Mouse (Mus musculus) kidney, adult 2 months (tissue): Measurements from ENCODE around the gene Scaf1. TPM values are rescaled to one million over a fixed set of nuclear protein-coding genes. Genes with fewer than 3 reads are reported as not detected.

Experiments
- DNase-seq: peaks from one replicate; pipeline ENCODE4 v3.0.0; 2021
- H3K27ac ChIP-seq: fragments of 200-500 bp; 2 replicates; pipeline ENCODE4 v1.5.1; 2012; ENCODE audit warnings: low read depth, low read length, control low read depth, inconsistent platforms; ENCODE audit not compliant: insufficient read depth
- H3K27me3 ChIP-seq: fragments of 200-500 bp; replicated peaks from 2 replicates; pipeline ENCODE4 v1.6.1; 2012; ENCODE audit warnings: mild to moderate bottlenecking, moderate library complexity, low read length, inconsistent platforms; ENCODE audit not compliant: control insufficient read depth, insufficient read depth
- H3K36me3 ChIP-seq: fragments of 200-500 bp; 2 replicates; pipeline ENCODE4 v1.6.1; 2012; ENCODE audit warnings: mild to moderate bottlenecking, moderate library complexity, low read length, inconsistent platforms; ENCODE audit not compliant: control insufficient read depth, insufficient read depth
- H3K4me1 ChIP-seq: fragments of 200-500 bp; 2 replicates; pipeline ENCODE4 v1.6.1; 2011; ENCODE audit warnings: low read length; ENCODE audit not compliant: control insufficient read depth, insufficient read depth
- H3K4me3 ChIP-seq: fragments of 200-500 bp; 2 replicates; pipeline ENCODE4 v1.5.1; 2011; ENCODE audit warnings: mild to moderate bottlenecking, low read depth, low read length, control low read depth; ENCODE audit not compliant: insufficient read depth
- CTCF ChIP-seq: fragments of 200-500 bp; conservative IDR thresholded peaks from 2 replicates; pipeline ENCODE4 v1.5.1; 2011; ENCODE audit warnings: low read depth, mild to moderate bottlenecking, control low read depth, low read length, moderate library complexity, mixed read lengths; ENCODE audit not compliant: insufficient read depth, insufficient read length
- POLR2A ChIP-seq: fragments of 200-500 bp; IDR thresholded peaks from one replicate; pipeline ENCODE4 v1.6.1; 2011; ENCODE audit warnings: low read depth, low read length, control low read depth
- WGBS: fragments of 180-500 bp; shearing (Covaris S2); methylation state at CpG from one replicate; pipeline ENCODE4 v1.1.7; 2018; 5-methylcytosine and 5-hydroxymethylcytosine counted together
- polyA plus RNA-seq: library from polyadenylated mRNA; depleted of rRNA; stranded (reverse); fragments of >200 nt; gene quantifications from 2 replicates; pipeline ENCODE4 v1.2.3, GENCODE M21; 2012

Scaf1 gene
- polyA plus RNA-seq, 1 experiment, result 38.8 TPM

DNA sequence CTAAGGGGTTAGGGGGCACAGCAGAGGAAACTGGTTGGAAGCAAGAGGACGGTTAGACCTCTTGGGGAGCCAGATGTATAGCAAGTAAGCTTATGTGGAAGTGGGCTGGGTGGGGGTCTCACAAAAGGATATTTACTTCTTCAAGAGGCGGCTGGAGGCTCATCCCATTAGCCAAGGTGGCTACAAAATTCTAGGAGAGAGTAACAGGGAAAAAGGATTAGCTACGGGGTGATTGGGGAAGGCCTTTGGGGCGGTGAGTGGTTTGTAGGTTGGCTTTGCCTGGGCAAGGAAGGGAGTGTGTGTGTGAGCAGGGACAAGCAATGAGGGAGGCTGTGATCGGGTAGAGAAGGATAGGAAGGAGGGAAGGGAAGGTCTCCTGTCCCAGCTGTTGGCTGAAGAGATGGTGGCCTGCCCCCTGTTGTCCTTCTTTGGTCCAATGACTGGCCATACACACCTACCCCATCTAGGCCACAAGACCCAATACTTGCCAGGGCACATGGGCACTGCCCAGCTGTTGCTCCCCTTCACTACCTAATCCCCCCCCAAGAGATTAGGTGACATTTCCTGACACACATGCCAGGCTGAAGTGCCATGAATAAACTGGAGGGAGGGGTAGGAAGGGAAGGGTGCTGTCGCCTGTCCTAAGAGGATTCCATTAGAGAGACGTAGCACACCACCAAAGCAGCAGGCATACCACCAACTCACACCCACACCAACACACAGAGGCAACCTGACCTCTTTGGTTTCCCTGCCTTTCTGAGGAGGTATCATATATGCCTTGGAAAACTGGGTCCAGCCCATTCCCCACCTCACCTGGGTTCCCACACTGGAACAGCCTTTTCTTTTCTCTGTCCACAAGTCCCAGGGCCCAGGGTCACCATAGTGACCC, 32.0 kb downstream of the Scaf1 start:
- Histone ChIP-seq H3K4me3 (no peak overlapping the region), H3K4me1 (peaks cover 7% of the 10 kb centered on the region; the same call in 1 of the 2 replicates), H3K27me3 (no peaks in the 10 kb centered on the region), H3K27ac (no peak overlapping the region), H3K36me3 (peaks cover 6% of the 10 kb centered on the region; the same call in 1 of the 2 replicates)
- TF ChIP-seq CTCF (no peak), POLR2A (no peak)
- WGBS, result 74% methylated on average over 7 of the region's 7 CpGs
- no peak for DNase-seq

DNA sequence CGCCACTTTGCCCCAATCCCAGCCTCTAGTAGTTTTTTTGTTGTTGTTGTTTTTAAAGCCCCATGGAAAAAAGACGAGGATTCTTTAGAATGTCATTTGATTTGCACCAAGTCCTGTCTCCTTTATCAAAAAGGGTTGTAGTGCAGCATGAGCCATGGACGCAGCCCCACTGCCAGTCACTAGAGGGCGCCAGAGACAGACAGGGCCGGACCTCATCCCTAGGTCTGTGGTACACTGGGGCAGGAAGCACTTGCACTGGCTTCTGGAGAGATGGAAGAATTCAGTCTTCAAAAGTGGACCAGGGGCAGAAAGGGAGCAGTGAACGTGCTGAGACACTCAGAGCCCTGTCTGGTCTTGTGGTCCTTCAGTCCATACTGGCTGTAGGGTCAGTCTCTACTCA, 33.1 kb downstream of the Scaf1 start:
- WGBS, result 22% methylated on average over 6 of the region's 6 CpGs
- DNase-seq, result peak; percentile 90
- Histone ChIP-seq H3K36me3 (peaks cover 6% of the 10 kb centered on the region; the same call in 1 of the 2 replicates), H3K27ac (no peak overlapping the region), H3K4me3 (no peak overlapping the region), H3K4me1 (peaks cover 4% of the 10 kb centered on the region; the same call in 1 of the 2 replicates), H3K27me3 (no peaks in the 10 kb centered on the region)
- TF ChIP-seq CTCF, result peak; percentile 97
- TF ChIP-seq POLR2A, result no peak

DNA sequence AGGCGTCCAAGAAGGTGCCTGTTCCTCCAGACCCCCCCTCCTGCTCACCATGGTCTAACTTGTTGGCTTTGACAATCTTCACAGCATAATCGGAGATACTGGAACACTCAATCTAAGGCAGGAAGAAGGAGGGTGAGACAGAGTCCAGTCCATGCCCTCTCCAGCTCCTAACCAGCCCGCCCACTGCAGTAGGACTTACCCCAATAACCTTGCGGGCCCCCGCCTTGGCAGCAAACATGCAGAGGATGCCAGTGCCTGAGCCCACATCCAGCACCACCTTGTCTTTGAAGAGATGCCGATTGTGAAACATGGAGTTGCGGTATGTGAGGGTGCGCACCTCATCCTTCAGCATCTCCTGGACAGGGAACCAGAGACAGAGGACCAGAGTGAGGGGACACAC, 34.6 kb downstream of the Scaf1 start:
- 94% methylated on average over 8 of the region's 8 CpGs for WGBS
- H3K4me3 ChIP-seq, result no peak overlapping the region
- no peaks in the 10 kb centered on the region for H3K27me3 ChIP-seq
- H3K36me3 ChIP-seq, result peaks cover 7% of the 10 kb centered on the region
- no peaks in the 10 kb centered on the region for H3K4me1 ChIP-seq
- H3K27ac ChIP-seq, result no peak overlapping the region
- DNase-seq, result no peak
- TF ChIP-seq POLR2A (no peak), CTCF (no peak)

DNA sequence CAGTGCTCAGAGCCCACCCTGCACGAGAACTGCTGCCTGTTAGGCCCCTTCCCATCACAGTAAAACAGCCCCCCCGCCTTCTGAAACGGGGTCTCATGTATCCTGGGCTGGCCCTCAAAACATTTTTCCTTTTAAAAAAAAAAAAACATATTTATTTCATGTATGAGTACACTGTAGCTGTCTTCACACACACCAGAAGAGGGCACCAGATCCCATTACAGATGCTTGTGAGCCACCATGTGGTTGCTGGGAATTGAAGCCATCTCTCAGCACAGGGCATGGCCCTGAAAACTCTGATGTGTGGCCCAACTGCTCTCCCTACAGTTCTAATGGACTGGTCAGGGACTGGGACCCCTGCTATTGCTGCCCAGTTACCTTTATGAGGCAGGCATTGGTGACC, 37.9 kb downstream of the Scaf1 start:
- Histone ChIP-seq H3K27ac (no peak overlapping the region), H3K27me3 (no peaks in the 10 kb centered on the region), H3K4me3 (no peak overlapping the region), H3K4me1 (peaks cover 3% of the 10 kb centered on the region; the same call in 1 of the 2 replicates), H3K36me3 (peaks cover 7% of the 10 kb centered on the region)
- WGBS, result 91% methylated on average over 3 of the region's 3 CpGs
- TF ChIP-seq CTCF, result no peak
- DNase-seq, result no peak

DNA sequence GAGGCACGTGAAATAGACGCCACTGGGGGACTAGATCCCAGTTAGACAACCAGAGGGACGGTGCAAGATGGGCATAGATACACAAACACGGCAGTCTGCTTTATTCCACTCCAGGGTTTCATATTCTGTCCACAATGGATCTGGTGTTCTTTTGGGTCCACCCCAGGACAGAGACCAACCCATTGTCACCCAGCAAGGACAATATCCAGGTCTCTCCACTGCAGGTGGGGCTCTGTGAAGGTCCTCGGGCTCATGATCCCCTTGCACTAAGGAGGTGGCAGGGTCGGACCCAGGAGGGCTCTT, 41.1 kb downstream of the Scaf1 start:
- Histone ChIP-seq H3K27me3 (no peaks in the 10 kb centered on the region), H3K4me1 (peaks cover 9% of the 10 kb centered on the region; the same call in 1 of the 2 replicates), H3K4me3 (no peak overlapping the region), H3K27ac (no peak overlapping the region), H3K36me3 (peaks cover 1% of the 10 kb centered on the region)
- WGBS, result 29% methylated on average over 6 of the region's 6 CpGs
- TF ChIP-seq CTCF (no peak), POLR2A (no peak)
- DNase-seq, result no peak

DNA sequence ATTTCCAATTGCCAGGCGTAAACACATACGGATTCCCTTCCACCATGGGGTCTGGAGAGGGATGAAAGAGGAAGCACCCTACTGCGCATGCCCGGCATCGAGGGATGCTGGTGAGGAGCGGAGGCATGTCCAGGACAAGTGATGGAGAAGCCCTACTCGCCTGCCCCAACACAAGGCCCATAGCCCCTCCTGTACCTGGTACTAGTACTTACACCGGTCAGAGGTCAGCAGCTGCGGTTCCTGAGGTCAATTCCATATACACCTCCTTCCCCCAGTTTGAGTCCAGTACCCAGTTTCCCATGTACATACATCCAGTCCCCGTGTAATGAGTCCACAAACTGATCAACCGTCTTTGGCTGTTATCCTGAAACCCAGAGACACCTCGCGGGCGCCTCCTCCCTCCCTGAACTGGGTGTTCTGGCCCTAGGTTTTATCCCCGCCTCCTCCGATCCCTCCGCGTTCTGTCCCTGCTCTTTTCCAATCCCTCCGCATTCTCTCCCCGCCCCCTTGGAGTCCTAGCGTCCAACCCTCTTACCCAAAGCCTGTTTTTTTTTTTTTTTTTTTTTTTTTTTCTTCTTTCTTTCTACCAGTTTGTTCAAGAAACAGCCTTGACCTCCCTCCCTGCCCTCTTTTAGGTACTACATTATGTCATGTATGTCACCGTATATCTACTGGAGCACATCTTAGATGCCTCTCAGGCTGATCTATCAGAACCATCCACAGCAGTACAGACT, 41.6 kb downstream of the Scaf1 start, which contains the start of gene Cpt1c:
Cpt1c (minus strand) TSS at position 469 of the 734 bp plus-strand sequence.
- DNase-seq, result peak; percentile 76
- WGBS, result 6% methylated on average over 22 of the region's 22 CpGs

More for the DNA sequence above, 41.6 kb downstream of the Scaf1 start, which contains the start of gene Cpt1c:
- H3K4me3 ChIP-seq, result peak within 1 kb of the TSS; percentile 57
- TF ChIP-seq POLR2A (no peak), CTCF (no peak)
- H3K27me3 ChIP-seq, result no peaks in the 10 kb centered on the region
- H3K4me1 ChIP-seq, result peaks cover 9% of the 10 kb centered on the region; the same call in 1 of the 2 replicates
- peaks cover 1% of the 10 kb centered on the region for H3K36me3 ChIP-seq
- H3K27ac ChIP-seq, result no peak within 1 kb of the TSS
